Mouse (Mus musculus) urinary bladder, adult 18-20 months (tissue): ENCODE measurements around the gene Fam213a.

ENCODE experiments used
- DNase-seq, 2 experiments: peaks; one replicate each; pipeline ENCODE4 v3.0.0; 2022; ENCODE audit warnings: low spot score in 2 of 2, mixed read lengths in 2 of 2

Fam213a gene

DNA sequence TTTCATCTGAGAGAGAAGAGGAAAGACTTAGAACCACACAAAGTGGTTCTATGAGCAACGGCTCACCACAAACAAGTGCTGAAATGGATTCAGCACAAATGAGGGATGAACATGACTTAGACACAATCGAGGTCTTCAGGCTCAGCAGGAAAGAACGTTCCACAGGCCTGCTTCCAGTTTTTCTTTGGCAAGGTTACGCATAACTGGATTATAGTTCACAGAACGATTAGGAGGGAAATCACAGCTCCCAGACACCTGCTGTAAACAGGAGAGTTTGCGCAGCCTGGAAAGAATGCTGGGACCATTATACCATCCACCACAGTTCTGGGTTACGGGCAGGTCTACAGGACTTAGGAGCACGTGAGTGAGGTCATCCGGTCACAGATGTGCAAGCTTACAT is 7.9 kb downstream of the Fam213a start:
- no peak for DNase-seq

DNA sequence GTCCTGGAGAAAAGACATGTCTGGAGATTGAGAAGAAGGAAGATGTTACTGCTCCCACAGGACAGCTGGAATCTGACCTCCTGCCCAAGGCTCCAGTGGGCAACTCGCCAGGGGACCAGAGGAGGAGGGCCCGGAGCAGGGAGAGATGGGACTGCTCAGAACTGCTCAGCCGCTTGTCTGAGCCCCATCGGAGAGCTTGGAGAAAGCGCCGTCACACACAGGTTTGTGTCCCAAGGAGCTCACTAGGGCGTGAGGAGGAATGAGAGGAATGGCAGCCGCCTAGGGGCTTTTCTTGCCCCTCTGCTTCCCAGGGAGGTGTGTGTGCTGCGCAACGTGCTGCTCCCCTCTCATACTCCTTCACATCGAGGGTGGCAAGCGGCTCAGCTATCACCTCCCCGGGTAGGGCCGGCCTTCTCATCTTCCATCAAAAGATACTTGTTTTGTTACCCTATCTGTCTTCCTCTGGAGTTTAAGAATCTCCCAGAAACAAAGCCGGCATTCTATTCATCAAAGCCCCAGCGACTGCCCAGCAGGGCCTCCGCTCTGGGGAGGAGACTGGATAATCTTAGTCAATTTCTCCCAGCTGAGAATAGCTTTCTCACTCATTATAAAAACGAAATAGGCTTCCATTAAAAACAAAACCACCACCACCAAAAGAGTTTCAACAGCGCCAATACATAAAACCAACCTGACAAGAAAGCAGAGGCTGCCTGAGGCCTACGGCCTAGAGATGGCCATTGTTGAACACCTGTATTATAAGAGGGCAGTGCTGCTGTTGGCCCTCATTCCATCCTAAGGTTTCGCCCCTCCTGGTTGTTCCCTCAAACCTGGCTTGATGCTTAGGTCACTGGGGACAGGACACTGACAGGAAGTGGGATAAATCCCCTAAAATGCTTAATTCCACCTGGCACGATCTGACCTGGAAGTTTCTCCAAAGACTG is 9.1 kb downstream of the Fam213a start:
- no peak for DNase-seq

DNA sequence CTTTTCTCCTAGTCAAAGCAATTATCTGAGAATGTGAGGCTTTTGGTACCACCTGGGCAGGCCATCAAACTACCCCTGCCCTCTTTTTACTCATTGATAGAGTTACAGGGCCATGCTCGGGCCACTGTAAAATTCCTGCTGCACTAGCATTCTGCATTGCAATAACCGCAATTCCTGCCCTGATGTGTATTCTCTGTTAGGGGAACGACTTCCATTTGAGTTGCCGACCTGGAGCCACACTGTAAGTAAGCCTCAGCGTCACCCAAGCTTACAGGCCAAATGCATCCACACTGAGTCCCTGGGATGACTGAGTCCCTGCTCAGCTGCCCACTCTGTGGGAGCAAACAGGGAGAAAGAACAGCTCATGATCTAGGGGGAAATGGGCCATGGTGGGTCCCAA is 12.0 kb downstream of the Fam213a start:
- no peak for DNase-seq

DNA sequence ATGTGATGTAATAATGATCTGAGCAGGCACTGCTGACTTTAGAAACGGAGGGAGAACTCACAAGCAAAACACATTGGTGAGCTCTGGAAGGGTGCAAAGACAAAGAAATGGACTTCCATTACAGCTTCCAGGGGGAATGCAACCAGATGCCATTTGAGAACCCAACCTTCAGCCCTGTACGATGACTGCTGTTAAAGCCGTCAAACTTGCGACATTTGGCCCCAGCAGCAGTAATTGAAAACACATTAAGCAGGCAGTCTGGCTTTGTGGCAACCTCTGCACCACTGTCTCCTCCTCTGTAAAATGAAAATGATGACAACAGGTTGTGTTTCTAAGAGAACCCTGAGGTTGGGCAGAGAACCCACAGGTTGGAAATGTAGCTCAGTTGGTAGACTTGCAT is 12.8 kb downstream of the Fam213a start:
- DNase-seq, result no peak

- no peak for DNase-seq
Measured at GRCm38 (mm10) chr14:40999904-41000645, 13.5 kb downstream of the Fam213a start.

DNA sequence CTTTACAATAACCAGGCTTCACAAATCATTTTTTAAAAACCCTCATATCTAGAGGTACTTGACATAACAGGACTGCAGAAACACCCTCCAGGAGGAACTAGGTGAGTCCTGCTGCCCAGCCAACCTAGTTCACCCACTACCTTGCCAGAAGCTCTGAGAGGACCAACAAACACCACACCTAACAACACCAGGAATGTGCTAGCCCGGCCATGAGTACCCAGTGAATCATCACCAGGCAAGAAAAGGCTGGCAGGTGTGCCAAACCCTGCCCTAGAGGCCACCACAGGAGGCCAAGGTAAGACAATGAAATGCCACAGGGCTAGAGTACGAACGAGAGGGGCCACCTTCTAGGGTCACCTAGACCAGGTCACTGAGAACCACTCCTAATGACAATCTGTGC is 17.4 kb downstream of the Fam213a start:
- DNase-seq, result peak in 1 of 2 experiments; percentile 52

- no peak for DNase-seq
Measured at GRCm38 (mm10) chr14:40992464-40992863, 21.1 kb downstream of the Fam213a start.

DNA sequence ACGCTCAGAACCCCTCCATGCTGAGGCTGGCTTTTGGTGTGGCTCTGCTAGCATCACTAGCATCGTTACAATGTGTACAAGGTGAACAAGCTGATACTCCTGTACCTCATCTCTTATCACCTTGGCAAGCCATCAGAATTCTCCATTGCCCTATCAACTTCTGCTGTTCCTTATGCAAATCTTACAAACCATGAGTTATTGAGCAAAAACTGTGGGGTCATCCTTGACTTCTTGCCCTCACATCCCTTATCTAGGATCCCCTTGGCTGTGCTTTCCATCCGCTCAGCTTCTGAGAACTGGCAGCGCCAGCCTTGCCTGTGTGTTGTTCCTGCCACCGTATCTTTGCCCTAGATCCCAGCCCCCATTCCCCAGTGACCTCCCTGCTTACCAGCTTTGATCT is 24.8 kb downstream of the Fam213a start:
- DNase-seq, result no peak

GRCm38 (mm10) chr14:40987184-40987583 is 26.4 kb downstream of the Fam213a start:
- DNase-seq, result no peak

- no peak for DNase-seq
Measured at GRCm38 (mm10) chr14:40985635-40986034, 28.0 kb downstream of the Fam213a start.

- no peak for DNase-seq
Measured at GRCm38 (mm10) chr14:40979723-40980122, 33.9 kb downstream of the Fam213a start.

GRCm38 (mm10) chr14:40979002-40979401 is 34.6 kb downstream of the Fam213a start:
- peak in 1 of 2 experiments; percentile 48 for DNase-seq

GRCm38 (mm10) chr14:40975127-40975721 is 38.4 kb downstream of the Fam213a start:
- DNase-seq, result no peak

GRCm38 (mm10) chr14:40968051-40968450 is 45.5 kb downstream of the Fam213a start:
- no peak for DNase-seq

DNA sequence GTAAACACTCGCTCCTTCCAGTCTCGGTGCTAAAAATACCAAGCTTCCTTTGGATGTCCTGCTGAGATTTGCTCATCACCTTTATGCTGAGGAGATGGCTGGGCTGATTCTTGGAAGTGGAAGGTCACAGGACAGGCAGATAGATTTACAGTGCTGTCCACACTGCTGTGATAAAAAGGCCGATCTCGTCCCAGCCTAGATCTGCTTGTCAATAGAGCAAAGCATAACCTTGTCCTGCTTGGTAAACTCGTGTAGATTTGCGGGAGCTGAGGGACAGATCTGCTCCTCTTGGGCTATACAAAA is 46.0 kb downstream of the Fam213a start:
- no peak for DNase-seq

DNA sequence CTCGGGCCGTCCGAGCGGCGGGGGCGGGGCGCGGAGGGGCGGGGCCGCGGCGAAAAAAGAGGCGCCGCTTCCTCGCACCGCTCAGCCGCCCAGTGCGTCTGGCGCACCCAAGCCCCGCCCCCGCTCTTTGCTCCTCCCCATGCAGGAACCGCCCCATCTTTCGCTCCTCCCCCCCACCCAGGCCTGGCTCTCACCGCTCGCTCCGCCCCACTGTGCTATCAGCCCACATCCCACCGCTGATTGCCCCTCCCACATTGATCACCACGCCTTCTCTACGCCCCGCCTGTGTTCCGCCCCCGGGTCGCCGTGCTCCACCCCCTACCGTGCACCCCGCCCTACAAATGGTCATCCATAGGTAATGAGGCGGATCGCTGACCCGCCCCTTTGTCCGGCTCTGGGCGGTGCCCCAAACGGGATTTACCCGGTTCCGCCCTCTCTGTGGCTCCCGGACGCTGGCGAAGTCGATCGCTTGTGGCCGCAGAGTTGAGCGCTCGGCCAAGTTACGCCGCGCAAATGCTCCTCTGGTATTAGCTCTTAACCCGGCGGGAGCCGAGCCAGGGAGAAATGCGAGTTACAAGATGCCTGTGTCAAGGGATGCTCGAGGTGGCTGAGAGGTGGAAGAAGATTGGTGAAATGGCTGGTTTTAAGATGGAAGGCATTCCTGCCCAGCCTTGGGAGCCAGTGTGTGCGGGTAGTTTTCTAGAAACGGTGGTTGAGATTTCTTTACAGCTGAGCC is 46.6 kb downstream of the Fam213a start:
- peak; percentile 99 for DNase-seq

- peak in 1 of 2 experiments; percentile 82 for DNase-seq
Measured at GRCm38 (mm10) chr14:40966392-40966861, 47.2 kb downstream of the Fam213a start, which contains the start of gene Tspan14. Gene Tspan14 (minus strand): TSS chr14:40966807.

- DNase-seq, result no peak
Measured at GRCm38 (mm10) chr14:40965507-40966356, 47.9 kb downstream of the Fam213a start.

DNA sequence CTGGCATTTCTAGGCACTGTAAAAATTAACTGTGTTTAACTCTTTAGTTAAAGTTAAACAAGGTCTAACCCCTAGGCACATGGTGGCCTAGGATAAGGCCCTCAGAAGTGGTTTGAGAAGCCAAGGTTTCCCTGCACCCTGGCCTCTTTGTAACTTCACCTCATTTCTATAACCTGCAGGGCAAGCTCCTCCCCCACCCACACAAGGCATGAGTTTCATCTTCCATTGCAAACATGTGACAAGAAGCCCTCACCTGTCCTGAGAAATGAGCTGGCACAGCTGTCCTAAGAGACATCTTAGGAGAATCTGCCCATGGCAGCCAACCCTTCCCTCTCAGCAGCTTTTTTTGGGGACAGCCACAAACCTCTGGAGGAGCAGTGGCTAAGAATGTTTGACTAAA is 48.7 kb downstream of the Fam213a start:
- DNase-seq, result no peak

DNA sequence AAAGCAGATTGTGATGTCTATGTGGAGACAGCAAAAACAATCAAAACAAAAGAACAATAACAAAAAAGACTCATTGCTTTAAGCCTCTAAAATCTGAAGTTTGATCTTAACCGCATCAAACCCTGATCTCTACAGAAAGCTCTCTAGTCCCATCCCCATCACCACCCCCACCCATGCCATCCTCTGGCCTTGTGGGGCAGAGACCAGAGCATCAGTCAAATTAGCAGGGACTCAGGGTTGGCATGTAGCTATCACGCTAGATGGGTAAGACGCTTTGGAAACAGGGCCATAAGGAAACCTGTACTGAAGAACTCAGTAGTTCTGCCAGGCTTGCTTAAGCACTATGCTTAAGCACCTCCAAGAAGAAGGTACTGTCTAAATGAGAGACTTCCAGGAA is 49.4 kb downstream of the Fam213a start:
- no peak for DNase-seq
